ENCODE assay signal across 8 mouse cellular contexts in genomic region chr2:167958082-167958788, GRCm38 (mm10). TPM values are rescaled to one million over a fixed set of nuclear protein-coding genes. Genes with fewer than 3 reads are reported as not detected.
DNase-seq lines count a peak whose midpoint lies in the region; ATAC-seq and TF ChIP-seq lines count a peak whose summit lies in the region.

No protein-coding gene starts in this region.

- H3K4me2 ChIP-seq in embryonic facial prominence, embryonic 15.5 days (replicated peaks), result no peak overlapping the region
- no peak overlapping the region for H3K4me2 ChIP-seq in intestine, postnatal 0 days (replicated peaks; ENCODE audit: low read depth)

- intact Hi-C loops in left cerebral cortex, adult 2 months (cut with DNase I), result no loop called here
- intact Hi-C loops in left cerebral cortex, postnatal 25 days (cut with DNase I), result no loop called here

- H3K4me3 ChIP-seq in left cerebral cortex, adult 2 months, result no peak overlapping the region
- no peak overlapping the region for H3K4me3 ChIP-seq in embryonic facial prominence, embryonic 15.5 days (replicated peaks)
- H3K4me3 ChIP-seq in intestine, postnatal 0 days (ENCODE audit: low read depth, low read length), result no peak overlapping the region

- no peak for TF ChIP-seq CTCF in left cerebral cortex, adult 2 months (IDR thresholded peaks at IDR 0.05)
- no peak for TF ChIP-seq CTCF in intestine, postnatal 0 days (IDR thresholded peaks at IDR 0.05; ENCODE audit: low read depth)

- H3K27ac ChIP-seq in left cerebral cortex, adult 2 months, result 0 out of 2 replicates have a peak overlapping the region, but pooled peaks have one; percentile 36
- peak overlapping the region; percentile 59; the same call in 1 of the 2 replicates for H3K27ac ChIP-seq in embryonic facial prominence, embryonic 15.5 days (replicated peaks)
- 0 out of 2 replicates have a peak overlapping the region, but pooled peaks have one; percentile 50 for H3K27ac ChIP-seq in intestine, postnatal 0 days (ENCODE audit: low read depth, low read length)

- WGBS in embryonic facial prominence, embryonic 15.5 days, result 37% methylated on average over 5 of the region's 5 CpGs
- WGBS in intestine, postnatal 0 days, result 25% methylated on average over 5 of the region's 5 CpGs

- no peak for DNase-seq in left cerebral cortex, adult 2 months (ENCODE audit: extremely low spot score in 1 of 2, low spot score in 2 of 2)
- no peak for DNase-seq in left cerebral cortex, postnatal 25 days (ENCODE audit: low spot score in 2 of 2)
- peak; percentile 71 for DNase-seq in adrenal gland, postnatal 10 days
- no peak for DNase-seq in urinary bladder, postnatal 4 days (ENCODE audit: low spot score in 2 of 2)
- no peak for DNase-seq in yolk sac, embryonic 10.5 days (ENCODE audit: low spot score)
- no peak for DNase-seq in layer of hippocampus, adult 8-10 months (ENCODE audit: low spot score in 2 of 2)

- ATAC-seq in embryonic facial prominence, embryonic 15.5 days (ENCODE audit: insufficient number of reproducible peaks, low FRiP score, low TSS enrichment, low read depth), result no peak
- no peak; the same call in 1 of the 2 replicates for ATAC-seq in intestine, postnatal 0 days

- H3K36me3 ChIP-seq in embryonic facial prominence, embryonic 15.5 days, result peaks cover 5% of the 10 kb centered on the region; the same call in 1 of the 2 replicates
- no peaks in the 10 kb centered on the region; the same call in 1 of the 2 replicates for H3K36me3 ChIP-seq in intestine, postnatal 0 days (ENCODE audit: control insufficient read depth, insufficient read depth)

- no peaks in the 10 kb centered on the region for H3K27me3 ChIP-seq in embryonic facial prominence, embryonic 15.5 days
- no peaks in the 10 kb centered on the region for H3K27me3 ChIP-seq in intestine, postnatal 0 days (replicated peaks; ENCODE audit: control insufficient read depth, insufficient read depth, low read length)

- H3K9ac ChIP-seq in embryonic facial prominence, embryonic 15.5 days, result no peak overlapping the region
- no peak overlapping the region for H3K9ac ChIP-seq in intestine, postnatal 0 days (ENCODE audit: low read depth, low read length)

- peaks cover 42% of the 10 kb centered on the region for H3K4me1 ChIP-seq in embryonic facial prominence, embryonic 15.5 days
- no peaks in the 10 kb centered on the region for H3K4me1 ChIP-seq in intestine, postnatal 0 days (replicated peaks; ENCODE audit: control insufficient read depth, insufficient read depth, low read length)

- no peaks in the 10 kb centered on the region for H3K9me3 ChIP-seq in embryonic facial prominence, embryonic 15.5 days (replicated peaks)
- no peaks in the 10 kb centered on the region for H3K9me3 ChIP-seq in intestine, postnatal 0 days (ENCODE audit: control insufficient read depth)

RNA-seq across cellular contexts. Expression of gene Ptpn1, which starts 26.4 kb away (rescaled TPM):
- 10 to 100 TPM; 52.0 to 69.0 TPM for total RNA-seq in left cerebral cortex, adult 2 months (2021)
- total RNA-seq in left cerebral cortex, postnatal 25 days (2021), result 10 to 100 TPM; 56.4 to 59.5 TPM
- 10 to 100 TPM; 43.1 to 50.2 TPM for total RNA-seq in adrenal gland, postnatal 10 days (2021)
- polyA plus RNA-seq in embryonic facial prominence, embryonic 15.5 days (2015; fragmentation: Nextera tagmentation; extraction: Ambion mirVana), result 60.6 and 61.5 TPM in 2 replicates
- polyA plus RNA-seq in intestine, postnatal 0 days (2015; fragmentation: Nextera tagmentation; extraction: Ambion mirVana), result 30.5 and 33.5 TPM in 2 replicates
- 10 to 100 TPM; 56.2 to 59.7 (median 58.3) TPM for total RNA-seq in layer of hippocampus, adult 8-10 months (2022)

RNA-seq across cellular contexts. Expression of gene Ripor3, which starts 52.2 kb away (rescaled TPM):
- under 1 TPM; 0.21 to 0.61 TPM for total RNA-seq in left cerebral cortex, adult 2 months (2021)
- under 1 TPM; 0.44 to 0.48 TPM for total RNA-seq in left cerebral cortex, postnatal 25 days (2021)
- total RNA-seq in adrenal gland, postnatal 10 days (2021), result 1 to 10 TPM; 3.2 to 4.6 TPM
- 8.3 and 8.4 TPM in 2 replicates for polyA plus RNA-seq in embryonic facial prominence, embryonic 15.5 days (2015; fragmentation: Nextera tagmentation; extraction: Ambion mirVana)
- 1.5 and 1.6 TPM in 2 replicates for polyA plus RNA-seq in intestine, postnatal 0 days (2015; fragmentation: Nextera tagmentation; extraction: Ambion mirVana)
- under 1 TPM; 0.14 to 0.18 (median 0.17) TPM for total RNA-seq in layer of hippocampus, adult 8-10 months (2022)
